2 mouse cellular contexts compared by ENCODE assay signal in the genomic region with DNA sequence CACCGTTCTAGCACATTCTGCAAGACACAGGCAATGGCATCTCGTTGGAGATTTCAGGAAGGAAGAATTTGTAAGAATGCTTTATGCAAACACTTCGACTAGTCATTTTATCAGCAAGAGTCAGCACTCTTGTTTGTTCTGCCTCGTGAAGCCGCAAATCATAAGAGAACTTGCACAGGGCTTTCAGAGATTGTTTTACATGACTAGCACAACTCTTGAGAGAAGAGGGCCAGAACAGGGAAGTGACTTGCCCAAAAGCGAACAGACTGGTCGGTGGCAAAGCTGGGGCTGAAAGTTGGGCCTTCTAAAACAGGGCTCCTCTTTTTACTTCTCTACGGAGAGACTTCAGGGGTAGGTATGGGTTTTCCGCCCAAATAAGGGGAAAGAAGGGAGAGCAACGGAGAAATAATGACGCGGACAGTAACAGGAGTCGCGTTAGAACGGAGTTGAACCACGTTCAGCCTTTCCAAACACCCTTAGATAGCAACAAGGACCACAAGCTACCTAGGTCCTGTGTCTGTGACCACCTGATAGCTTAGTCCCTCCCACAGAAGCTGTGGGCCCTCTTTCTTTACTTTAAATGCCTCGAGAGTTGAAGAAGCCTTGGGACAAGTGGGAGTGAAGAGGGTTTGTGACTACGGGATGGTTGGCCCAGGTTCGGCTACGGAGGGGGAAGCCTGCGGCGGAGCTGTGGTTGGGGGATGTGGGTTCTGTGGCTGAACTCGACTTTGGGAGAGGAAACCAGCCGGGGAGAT.
TF ChIP-seq lines count a peak whose summit lies in the region.

No protein-coding gene starts in this region.

TF ChIP-seq in MEL, 35 proteins besides CTCF, POLR2A, EP300 and RAD21:
- no peak for TF ChIP-seq GABPA (IDR thresholded peaks at IDR 0.05; ENCODE audit: low read depth, low read length)
- TF ChIP-seq POLR2AphosphoS2 (IDR thresholded peaks at IDR 0.05; ENCODE audit: low read length): no peak
- no peak for TF ChIP-seq ZC3H11A (IDR thresholded peaks at IDR 0.05; ENCODE audit: low read depth, low read length)
- peak; percentile 53; the same call in 1 of the 2 replicates for TF ChIP-seq TCF12 (IDR thresholded peaks at IDR 0.05; ENCODE audit: low read depth, low read length)
- TF ChIP-seq MYC (IDR thresholded peaks at IDR 0.05; ENCODE audit: low read depth, low read length): no peak
- TF ChIP-seq JUND (IDR thresholded peaks at IDR 0.05; ENCODE audit: low read depth, low read length): no peak
- peak; percentile 45; the same call in 1 of the 2 replicates for TF ChIP-seq GATA1 (IDR thresholded peaks at IDR 0.05; ENCODE audit: low read depth, low read length)
- no peak for TF ChIP-seq MEF2A (IDR thresholded peaks at IDR 0.05; ENCODE audit: extremely low read depth, insufficient replicate concordance, low read depth, low read length, poor library complexity, severe bottlenecking)
- peak; percentile 96 for TF ChIP-seq RCOR1 (IDR thresholded peaks at IDR 0.05; ENCODE audit: low read depth, low read length)
- TF ChIP-seq USF2 (IDR thresholded peaks at IDR 0.05; ENCODE audit: borderline replicate concordance in 1 of 2, insufficient read depth in 1 of 2, low read depth in 1 of 2, low read length in 2 of 2): no peak
- peak; percentile 31 for TF ChIP-seq TAL1 (IDR thresholded peaks at IDR 0.05; ENCODE audit: low read length)
- no peak for TF ChIP-seq UBTF (IDR thresholded peaks at IDR 0.05; ENCODE audit: borderline replicate concordance, insufficient read depth, low read depth, low read length)
- TF ChIP-seq HCFC1 (IDR thresholded peaks at IDR 0.05; ENCODE audit: low read depth, low read length): 0 out of 2 replicates have a peak, but pooled peaks have one; percentile 22
- peak; percentile 73; the same call in 1 of the 2 replicates for TF ChIP-seq BHLHE40 (IDR thresholded peaks at IDR 0.05; ENCODE audit: borderline replicate concordance, low read depth, low read length)

TF ChIP-seq in myocyte, 11 proteins besides CTCF, POLR2A, EP300 and RAD21:
- TF ChIP-seq MAX (IDR thresholded peaks at IDR 0.05; ENCODE audit: low read depth) (no peak), POLR2AphosphoS2 (IDR thresholded peaks at IDR 0.05; ENCODE audit: insufficient read length, low read depth) (no peak), TCF12 (IDR thresholded peaks at IDR 0.05; ENCODE audit: insufficient read depth, poor library complexity, severe bottlenecking) (no peak), SRF (IDR thresholded peaks at IDR 0.05; ENCODE audit: control insufficient read depth, insufficient read length, low read depth) (no peak), E2F4 (IDR thresholded peaks at IDR 0.05; ENCODE audit: insufficient read depth) (no peak), TCF3 (IDR thresholded peaks at IDR 0.05; ENCODE audit: insufficient read length, low read depth) (no peak), REST (IDR thresholded peaks at IDR 0.05; ENCODE audit: insufficient read depth, insufficient read length) (no peak), CEBPB (IDR thresholded peaks at IDR 0.05; ENCODE audit: insufficient read depth, poor library complexity, severe bottlenecking) (no peak), MYOD1 (IDR thresholded peaks at IDR 0.05; ENCODE audit: control insufficient read depth in 1 of 3, insufficient read length in 2 of 3, low read depth in 2 of 3) (no peak), MYOG (IDR thresholded peaks at IDR 0.05; ENCODE audit: control insufficient read depth in 1 of 3, insufficient read depth in 1 of 3, insufficient read length in 2 of 3, low read depth in 2 of 3) (no peak), USF1 (IDR thresholded peaks at IDR 0.05; ENCODE audit: low read depth) (no peak)
